Mouse (Mus musculus) inflammation-experienced regulatory T-cells, adult 6 months (primary cell): ENCODE measurements at regions not wholly inside any gene's neighbourhood (a gene's known extent, or its start where the extent isn't known, plus 50 kb on each side); places are given as distances from the start of the nearest gene placed in this dataset.

Experiments used
- ATAC-seq: one replicate; pipeline ENCODE4 v1.8.0; 2017

DNA sequence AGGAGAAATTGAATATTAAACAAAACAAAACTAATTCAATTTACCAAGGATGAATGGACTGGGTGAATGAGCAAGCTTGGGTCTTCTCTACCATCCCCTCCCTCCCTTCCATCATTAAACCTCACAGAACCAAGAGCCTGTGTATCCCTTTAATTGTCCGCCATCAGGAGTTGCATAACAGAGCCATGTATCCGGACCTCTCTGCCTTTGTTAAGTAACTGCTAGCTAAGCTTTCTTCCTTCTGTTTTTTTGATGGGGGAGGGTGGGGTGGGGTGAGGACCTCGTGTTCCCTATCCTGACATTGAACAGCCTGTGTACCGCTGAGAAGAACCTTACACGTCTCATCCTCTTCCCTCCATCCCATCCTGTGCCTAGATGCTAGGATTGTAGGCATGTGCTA lies 274.0 kb downstream of the Pmp22 start:
- ATAC-seq: no peak

DNA sequence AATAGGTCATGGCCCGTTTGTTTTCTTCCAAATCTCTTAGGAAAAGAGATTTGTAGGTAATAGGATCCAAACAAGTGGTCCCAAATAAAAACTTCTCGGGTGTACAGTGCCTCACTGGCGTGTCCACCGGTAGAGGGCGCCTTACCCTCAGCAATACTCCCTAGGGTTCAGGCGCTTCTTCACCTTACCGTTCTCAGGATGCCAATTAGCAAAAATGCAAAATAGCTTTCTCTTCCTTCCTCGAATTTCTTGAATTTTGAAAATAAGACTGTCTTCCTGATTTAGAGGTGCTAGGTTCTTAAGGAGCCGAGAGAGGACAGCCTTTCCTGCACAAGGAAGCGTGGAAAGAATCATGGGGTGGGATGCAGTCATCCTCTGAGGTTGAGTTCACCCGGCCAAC lies 275.9 kb downstream of the Pmp22 start:
- no peak for ATAC-seq

DNA sequence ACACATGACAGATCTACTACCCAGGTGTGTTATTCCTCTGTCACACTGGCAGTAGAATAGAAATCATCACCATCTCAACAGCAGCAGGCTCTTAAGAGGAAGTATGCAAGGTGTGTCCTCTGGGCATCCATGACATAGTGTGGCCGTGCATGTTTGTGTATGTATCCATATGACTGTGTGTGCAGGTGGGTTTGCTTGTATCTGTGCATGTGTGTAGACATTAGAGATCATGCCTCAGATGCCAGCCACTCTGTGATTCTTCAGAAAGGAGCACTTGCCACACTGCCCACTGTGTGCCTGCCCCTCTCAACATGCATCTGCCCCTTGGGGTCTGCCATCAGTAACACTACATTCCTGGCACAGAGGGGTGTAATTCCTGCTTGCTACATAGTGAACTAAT lies 280.6 kb downstream of the Pmp22 start:
- no peak for ATAC-seq

- ATAC-seq: no peak
These were observed 282.1 kb downstream of the Pmp22 start for GRCm38 (mm10) chr11:63410921-63411320.

- no peak for ATAC-seq
These were observed 283.7 kb downstream of the Pmp22 start for GRCm38 (mm10) chr11:63412364-63412991.

DNA sequence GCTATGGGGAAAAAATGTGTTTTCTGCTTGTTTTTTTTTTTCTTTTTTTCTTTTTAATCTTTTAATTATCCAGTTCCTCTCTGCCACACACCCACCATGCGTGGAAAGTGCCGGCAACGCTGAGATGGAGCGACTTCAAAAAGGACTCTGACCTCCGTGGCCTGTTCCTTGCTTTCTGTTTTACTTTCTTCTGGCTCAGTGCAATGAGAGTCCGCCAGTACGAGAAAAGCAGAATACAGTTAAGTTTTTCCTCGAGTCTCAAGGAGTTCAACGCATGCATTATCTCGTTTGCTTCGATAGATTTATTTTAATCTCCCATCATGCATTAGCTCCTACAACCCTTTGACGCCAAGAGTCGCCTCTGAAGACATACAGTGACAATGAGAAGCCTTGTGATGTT lies 284.3 kb downstream of the Pmp22 start:
- no peak for ATAC-seq

- ATAC-seq: no peak
These were observed 284.8 kb downstream of the Pmp22 start for GRCm38 (mm10) chr11:63413621-63414020.

DNA sequence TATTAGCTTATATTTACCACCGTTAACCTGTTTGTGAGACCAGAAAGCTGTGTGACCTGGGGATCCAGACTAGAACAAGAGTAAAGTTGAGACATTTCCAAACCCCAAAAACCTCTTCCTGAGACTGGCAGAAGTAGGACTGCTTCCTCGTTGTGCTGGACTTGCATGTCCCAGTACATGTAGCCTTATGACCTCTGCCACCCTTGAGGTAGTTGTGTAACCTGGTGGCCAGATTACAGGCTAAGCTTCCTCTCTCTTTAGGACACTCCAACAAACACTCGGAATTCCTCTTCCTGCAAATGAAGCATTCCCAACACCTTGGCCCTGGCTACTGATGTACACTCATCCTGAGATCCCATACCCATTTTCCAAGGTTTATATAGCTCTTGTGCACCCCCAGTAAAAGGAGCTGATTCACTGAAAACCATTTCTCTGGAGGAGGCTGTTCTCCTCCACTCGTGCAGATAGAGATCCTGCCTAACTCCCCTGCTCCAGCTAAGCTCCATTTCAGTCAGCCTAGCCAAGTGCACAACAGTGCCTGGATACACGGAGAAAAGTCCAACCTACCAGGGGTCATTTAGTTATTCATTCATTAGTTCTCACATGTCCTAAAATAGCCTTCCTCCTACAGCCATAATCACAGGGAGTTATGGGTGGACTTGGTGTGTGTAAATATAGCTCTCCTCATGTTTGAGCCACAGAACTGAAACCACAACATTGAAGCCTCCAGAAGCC lies 289.4 kb downstream of the Pmp22 start:
- ATAC-seq: no peak

DNA sequence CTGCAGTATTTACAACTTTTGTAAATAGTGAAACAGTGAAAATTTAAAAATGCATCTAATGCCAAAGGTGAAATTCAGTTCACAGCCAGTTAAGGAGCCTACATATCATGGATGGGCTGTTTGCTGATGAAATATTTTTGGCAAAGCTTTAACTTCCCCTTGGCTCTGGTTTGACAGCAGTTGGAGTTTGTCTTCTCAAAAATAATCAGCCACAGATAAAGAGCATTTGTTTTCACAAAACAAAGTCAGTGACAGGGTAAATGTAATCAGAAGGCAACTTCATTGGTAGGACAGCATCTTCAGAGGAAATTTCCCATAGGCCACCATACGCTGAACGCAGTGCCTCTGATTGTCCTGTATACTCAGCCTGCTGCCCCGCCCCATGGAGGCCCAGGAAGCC lies 291.6 kb downstream of the Pmp22 start:
- ATAC-seq: no peak

GRCm38 (mm10) chr11:63422069-63422468 lies 293.3 kb downstream of the Pmp22 start:
- no peak for ATAC-seq

DNA sequence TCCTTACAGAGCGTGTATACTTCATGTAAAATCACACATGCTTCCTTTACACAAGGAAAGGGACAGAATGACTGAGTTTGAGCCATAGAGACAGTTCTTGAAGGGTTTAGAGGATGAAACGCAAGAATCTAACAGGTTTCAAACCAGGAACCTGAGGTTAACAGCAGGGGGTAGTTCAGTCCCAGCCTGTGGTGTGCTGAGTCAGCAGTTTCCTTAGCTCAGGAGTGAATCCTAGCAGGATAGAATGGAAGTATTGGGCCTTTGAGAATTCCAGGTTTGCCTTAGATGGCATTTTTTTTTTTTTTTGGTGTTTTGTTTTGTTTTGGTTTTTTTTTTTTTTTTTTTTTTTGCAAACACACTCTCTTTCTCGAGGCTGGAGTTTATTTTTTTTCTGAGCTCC lies 295.5 kb downstream of the Pmp22 start:
- ATAC-seq: no peak

DNA sequence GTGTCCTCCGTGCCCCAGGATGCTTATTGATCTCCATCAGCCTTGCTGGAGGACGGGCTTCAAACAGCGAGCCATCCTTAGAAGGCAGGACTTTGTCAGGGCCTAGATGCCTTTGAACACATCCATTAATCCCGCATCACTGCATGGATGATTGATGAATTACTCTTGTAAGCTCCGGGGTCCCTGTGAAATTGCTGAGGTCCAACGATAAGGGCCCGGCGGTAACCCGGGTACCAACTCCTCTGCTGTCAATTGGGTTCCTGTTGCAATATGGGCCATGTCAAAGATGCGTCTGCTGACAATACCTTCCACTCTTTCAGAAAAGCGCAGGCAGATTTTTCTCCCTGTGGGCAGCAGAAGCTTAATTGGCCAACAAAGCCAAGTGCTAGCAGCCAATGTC lies 297.0 kb downstream of the Pmp22 start:
- ATAC-seq: no peak

DNA sequence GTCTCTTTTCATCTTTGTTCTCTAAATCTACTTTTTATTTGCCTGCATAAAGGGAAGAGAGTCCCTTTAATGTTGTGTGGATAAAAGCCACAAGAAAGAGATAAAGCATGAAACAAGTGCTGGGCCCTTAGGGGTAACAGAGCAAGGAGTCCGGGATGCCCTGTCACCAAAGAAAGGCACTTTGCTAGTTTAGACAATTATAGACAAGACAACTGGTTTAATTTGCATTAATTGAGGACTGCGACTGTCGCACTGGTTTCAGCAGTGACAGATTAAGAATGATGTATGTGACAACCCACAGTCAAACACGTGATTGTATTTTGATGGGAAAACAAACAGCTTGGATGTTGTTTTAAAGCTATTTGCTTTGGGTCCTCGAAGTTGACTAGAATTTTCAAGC lies 325.0 kb downstream of the Pmp22 start:
- no peak for ATAC-seq

DNA sequence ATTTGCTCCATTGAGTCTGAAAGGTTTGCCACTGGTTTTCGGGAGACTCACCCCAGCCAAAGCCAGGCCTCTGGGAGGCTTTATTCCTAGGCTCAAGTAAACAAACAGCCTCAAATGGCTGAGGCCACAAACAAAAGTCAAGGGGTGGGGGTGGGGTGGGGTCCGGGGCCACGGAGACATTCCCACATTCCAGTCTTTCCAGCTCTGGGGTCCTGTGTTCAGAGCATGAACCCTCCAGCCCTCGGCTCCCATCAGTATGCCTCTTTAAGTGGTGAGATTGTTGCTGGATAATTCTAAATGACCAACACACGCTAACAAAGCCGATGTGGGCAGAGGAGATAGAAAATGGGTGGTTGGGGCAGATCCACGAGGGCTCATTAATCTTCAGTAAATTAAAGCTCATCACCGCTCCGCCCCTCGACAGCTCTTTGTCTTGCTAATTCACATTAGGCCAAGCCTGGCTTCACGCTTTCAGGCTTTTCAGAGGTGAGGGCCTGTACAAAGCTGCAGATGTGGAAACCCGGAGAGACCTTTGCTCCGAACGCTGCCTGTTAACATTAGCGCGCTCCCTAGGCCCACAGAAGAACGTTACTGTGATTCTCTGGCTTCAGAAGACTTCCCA lies 326.2 kb downstream of the Pmp22 start:
- ATAC-seq: no peak

DNA sequence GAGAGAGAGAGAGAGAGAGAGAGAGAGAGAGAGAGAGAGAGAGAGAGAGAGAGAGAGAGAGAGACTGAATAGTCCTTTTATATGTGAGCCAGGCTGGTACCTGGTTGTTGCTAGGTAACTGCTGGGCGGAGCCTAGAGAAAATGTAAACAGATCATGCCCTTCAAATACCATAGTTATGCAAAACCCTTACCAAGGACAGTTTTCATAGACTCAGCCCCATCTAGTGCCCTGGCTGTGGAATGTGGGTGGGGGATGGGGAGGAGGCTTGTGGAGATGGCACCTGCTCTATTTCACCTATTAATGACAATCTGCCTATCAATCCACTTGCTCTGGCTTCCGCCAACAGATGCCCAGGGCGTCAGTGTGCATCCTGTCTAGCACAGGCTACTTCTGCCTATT lies 327.6 kb downstream of the Pmp22 start:
- ATAC-seq: no peak

- ATAC-seq: no peak
These were observed 328.5 kb downstream of the Pmp22 start for GRCm38 (mm10) chr11:63457250-63457649.

DNA sequence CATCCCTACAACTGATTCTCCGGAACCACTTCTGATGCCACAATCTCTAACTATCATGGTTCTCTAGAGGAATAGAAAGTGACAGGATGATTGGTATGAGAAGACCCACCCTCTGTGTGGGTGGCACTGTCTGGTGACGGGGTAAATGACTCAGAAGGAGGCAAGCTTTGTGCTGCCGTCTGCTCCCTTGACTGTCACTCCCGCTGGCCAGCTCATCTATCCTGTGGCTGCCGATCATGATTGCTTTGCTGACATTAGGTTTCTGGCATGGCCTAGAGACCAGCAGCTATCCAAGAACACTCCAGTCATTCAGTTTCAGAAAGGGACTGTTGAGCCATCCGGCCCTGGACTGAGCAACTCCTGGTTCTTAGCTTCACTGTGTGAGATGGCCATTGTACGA lies 331.4 kb downstream of the Pmp22 start:
- no peak for ATAC-seq

DNA sequence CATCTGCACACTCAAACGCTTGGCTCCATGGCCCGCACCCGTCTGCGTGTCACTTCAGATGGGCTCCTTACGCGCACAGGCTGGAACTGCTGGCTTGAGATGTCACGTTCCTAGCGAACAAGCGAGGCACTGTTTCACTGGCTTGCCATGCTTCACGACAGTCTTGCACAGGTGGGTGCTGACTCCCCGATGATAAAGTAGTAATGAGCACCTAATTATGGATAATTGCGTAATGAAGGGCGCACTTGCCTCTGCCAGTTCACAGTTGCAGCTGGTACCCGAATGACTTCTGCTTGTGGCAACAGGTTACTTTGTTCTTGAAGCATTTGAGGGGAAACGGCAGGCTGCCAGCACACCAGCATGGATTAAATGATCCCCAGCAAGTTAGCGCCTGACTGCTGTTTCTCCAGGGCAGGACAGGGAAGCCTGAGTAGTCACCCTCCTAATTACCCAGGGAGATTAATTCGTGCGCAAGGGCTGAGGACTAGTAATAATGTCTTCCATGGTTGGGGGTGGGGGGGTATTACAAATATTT lies 335.1 kb downstream of the Pmp22 start:
- ATAC-seq: no peak

- ATAC-seq: no peak
These were observed 337.2 kb downstream of the Pmp22 start for GRCm38 (mm10) chr11:63465941-63466340.

GRCm38 (mm10) chr11:63466541-63466940 lies 337.8 kb downstream of the Pmp22 start:
- no peak for ATAC-seq

DNA sequence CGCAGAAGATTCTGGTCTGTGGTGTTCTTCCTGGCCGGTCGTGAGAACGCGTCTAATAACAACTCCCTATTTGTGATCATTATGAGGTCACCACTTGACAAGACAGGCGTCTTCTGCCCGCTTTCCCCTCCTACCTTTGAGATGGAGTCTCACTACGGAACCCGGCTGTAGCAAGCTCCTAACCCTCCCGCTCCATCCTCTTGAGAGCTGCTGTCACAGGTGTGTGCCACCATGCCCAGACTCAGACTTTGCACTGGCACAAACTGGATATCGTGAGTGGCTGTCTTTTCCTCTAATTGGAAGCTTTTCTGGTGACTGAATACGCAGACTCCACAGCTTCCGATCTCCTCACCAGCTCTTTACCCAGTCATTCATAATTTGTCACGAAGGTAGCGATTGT lies 346.0 kb downstream of the Pmp22 start:
- ATAC-seq: no peak

- ATAC-seq: no peak
These were observed 353.0 kb downstream of the Pmp22 start for GRCm38 (mm10) chr11:63481676-63482310.

- ATAC-seq: no peak
These were observed 353.8 kb downstream of the Pmp22 start for GRCm38 (mm10) chr11:63482593-63482992.

- no peak for ATAC-seq
These were observed 358.4 kb downstream of the Pmp22 start for GRCm38 (mm10) chr11:63487203-63487602.
